Mouse (Mus musculus) activated CD4-positive, CD25-positive, alpha-beta regulatory T cell, adult 9 weeks (primary cell): ENCODE data around the gene Pmp22. TPM values are rescaled to one million over a fixed set of nuclear protein-coding genes. Genes with fewer than 3 reads are reported as not detected.

Experiments
- polyA plus RNA-seq: library from polyadenylated mRNA; unstranded; fragments of 100-300 nt; shearing (Covaris generic); gene quantifications from one replicate; pipeline ENCODE4 v1.2.1, GENCODE M21; 2017

Gene Pmp22
- polyA plus RNA-seq = 0.15 TPM

GRCm38 (mm10) chr11:63128784-63129183, at the start of gene Pmp22:
Pmp22 (plus strand) TSS chr11:63128982.

Other genes with a start within 250 kb of the Pmp22 start
- gene Tvp23b, start 249.5 kb upstream of the Pmp22 start, polyA plus RNA-seq = 57.3 TPM
- not detected for gene Cdrt4, start 177.8 kb upstream of the Pmp22 start, polyA plus RNA-seq
- gene Tekt3, start 67.3 kb upstream of the Pmp22 start, polyA plus RNA-seq = not detected